Mouse (Mus musculus): Measurements from ENCODE around the gene Ift140.

Gene Ift140

GRCm38 (mm10) chr17:25015655-25016291 lies at the start of gene Ift140, which contains the start of gene Cramp1l:
TSS of gene Ift140 (plus strand) at chr17:25016085.
TSS of gene Cramp1l (minus strand) at chr17:25015788.
- in situ Hi-C loops (cut with MboI, MseI) = loop anchor here (10.0 kb wide), 2 partner anchors 259 to 1939 kb away; partner anchors contain the start of gene Ube2i

GRCm38 (mm10) chr17:24987221-24987620 lies 28.7 kb upstream of the Ift140 start:
- in situ Hi-C loops (cut with MboI, MseI) = no loop called here

GRCm38 (mm10) chr17:24994721-24995120 lies 21.2 kb upstream of the Ift140 start:
- in situ Hi-C loops (cut with MboI, MseI) = no loop called here

- in situ Hi-C loops (cut with MboI, MseI) = no loop called here
Observed at GRCm38 (mm10) chr17:25005102-25005501, 10.8 kb upstream of the Ift140 start.

- in situ Hi-C loops (cut with MboI, MseI) = no loop called here
Observed at GRCm38 (mm10) chr17:25007480-25007879, 8.4 kb upstream of the Ift140 start.

- in situ Hi-C loops (cut with MboI, MseI) = loop anchor here (10.0 kb wide), 2 partner anchors 261 to 1941 kb away; partner anchors contain the start of gene Ube2i
Observed at GRCm38 (mm10) chr17:25013606-25014501, 2.0 kb upstream of the Ift140 start.

- in situ Hi-C loops (cut with MboI, MseI) = loop anchor here (10.0 kb wide), 2 partner anchors 260 to 1940 kb away; partner anchors contain the start of gene Ube2i
Observed at GRCm38 (mm10) chr17:25014841-25015570, 879 bp upstream of the Ift140 start.

GRCm38 (mm10) chr17:25016292-25017132 lies 627 bp downstream of the Ift140 start:
- in situ Hi-C loops (cut with MboI, MseI) = loop anchor here (10.0 kb wide), 2 partner anchors 258 to 1938 kb away; partner anchors contain the start of gene Ube2i

- in situ Hi-C loops (cut with MboI, MseI) = no loop called here
Observed at GRCm38 (mm10) chr17:25036183-25036582, 20.3 kb downstream of the Ift140 start.

- in situ Hi-C loops (cut with MboI, MseI) = no loop called here
Observed at GRCm38 (mm10) chr17:25044879-25045278, 29.0 kb downstream of the Ift140 start.

GRCm38 (mm10) chr17:25045281-25045680 lies 29.4 kb downstream of the Ift140 start:
- in situ Hi-C loops (cut with MboI, MseI) = no loop called here

GRCm38 (mm10) chr17:25047143-25047542 lies 31.3 kb downstream of the Ift140 start:
- in situ Hi-C loops (cut with MboI, MseI) = no loop called here

- in situ Hi-C loops (cut with MboI, MseI) = no loop called here
Observed at GRCm38 (mm10) chr17:25053274-25053673, 37.4 kb downstream of the Ift140 start.

GRCm38 (mm10) chr17:25057041-25057440 lies 41.2 kb downstream of the Ift140 start:
- in situ Hi-C loops (cut with MboI, MseI) = no loop called here

- in situ Hi-C loops (cut with MboI, MseI) = no loop called here
Observed at GRCm38 (mm10) chr17:25063261-25063660, 47.4 kb downstream of the Ift140 start.

GRCm38 (mm10) chr17:25063872-25064271 lies 48.0 kb downstream of the Ift140 start:
- in situ Hi-C loops (cut with MboI, MseI) = no loop called here

GRCm38 (mm10) chr17:25064351-25064750 lies 48.5 kb downstream of the Ift140 start:
- in situ Hi-C loops (cut with MboI, MseI) = no loop called here

- in situ Hi-C loops (cut with MboI, MseI) = no loop called here
Observed at GRCm38 (mm10) chr17:25065189-25065588, 49.3 kb downstream of the Ift140 start.

GRCm38 (mm10) chr17:25066595-25066994 lies 50.7 kb downstream of the Ift140 start:
- in situ Hi-C loops (cut with MboI, MseI) = no loop called here

- in situ Hi-C loops (cut with MboI, MseI) = no loop called here
Observed at GRCm38 (mm10) chr17:25067442-25067851, 51.6 kb downstream of the Ift140 start.

- in situ Hi-C loops (cut with MboI, MseI) = no loop called here
Observed at GRCm38 (mm10) chr17:25068690-25069089, 52.8 kb downstream of the Ift140 start.

All from regulatory T cell (primary cell).